Mouse (Mus musculus) liver, embryonic 14.5 days (tissue): Measurements from ENCODE around the gene Gm37240.

Experiments used
- CTCF ChIP-seq: IDR thresholded peaks from 2 replicates; pipeline ENCODE4 v1.5.1; 2016; ENCODE audit warnings: antibody characterized with exemption, low read depth, control low read depth
- EP300 ChIP-seq: IDR thresholded peaks from 2 replicates; pipeline ENCODE4 v1.6.1; 2016; ENCODE audit warnings: antibody characterized with exemption, low read depth

DNA sequence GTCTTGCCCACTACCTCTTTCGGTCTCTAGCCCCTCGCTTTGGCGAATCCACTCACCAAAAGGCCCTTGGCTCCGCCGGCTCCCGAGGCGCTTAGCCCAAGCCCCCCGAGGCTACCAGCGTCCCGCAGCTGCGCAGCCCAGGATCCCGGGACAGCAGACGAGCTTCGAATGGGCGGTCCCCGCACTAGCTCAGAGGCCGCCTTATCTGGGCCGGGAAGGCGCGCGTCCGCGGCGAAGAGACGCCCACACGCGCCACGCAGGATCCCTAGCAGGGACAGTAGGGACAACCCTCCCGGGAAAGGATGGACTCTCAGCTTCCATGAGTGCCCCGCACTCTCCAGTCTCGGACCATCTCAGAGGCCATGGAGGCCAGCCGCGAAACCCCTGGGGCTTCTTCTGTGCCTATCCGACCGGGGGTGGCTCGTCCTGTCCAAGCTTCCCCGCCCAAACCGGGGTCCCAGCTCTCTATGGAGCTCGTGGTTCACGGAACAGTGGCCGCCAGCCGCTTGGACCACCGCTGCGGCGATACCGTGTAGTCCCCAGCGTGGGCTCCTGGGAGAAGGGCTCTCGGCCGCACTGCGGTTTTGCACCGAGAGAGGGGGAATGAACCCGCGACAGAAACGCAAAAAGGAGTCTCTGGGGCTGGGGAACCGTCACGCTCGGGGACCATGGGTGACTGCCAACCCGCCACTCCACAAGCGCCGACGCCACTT, 1407.9 kb downstream of the Gm37240 start:
- TF ChIP-seq CTCF = no peak
- TF ChIP-seq EP300 = peak; percentile 42; the same call in 1 of the 2 replicates
